Comparison of ENCODE assay signal across 10 mouse cellular contexts in the genomic region with DNA sequence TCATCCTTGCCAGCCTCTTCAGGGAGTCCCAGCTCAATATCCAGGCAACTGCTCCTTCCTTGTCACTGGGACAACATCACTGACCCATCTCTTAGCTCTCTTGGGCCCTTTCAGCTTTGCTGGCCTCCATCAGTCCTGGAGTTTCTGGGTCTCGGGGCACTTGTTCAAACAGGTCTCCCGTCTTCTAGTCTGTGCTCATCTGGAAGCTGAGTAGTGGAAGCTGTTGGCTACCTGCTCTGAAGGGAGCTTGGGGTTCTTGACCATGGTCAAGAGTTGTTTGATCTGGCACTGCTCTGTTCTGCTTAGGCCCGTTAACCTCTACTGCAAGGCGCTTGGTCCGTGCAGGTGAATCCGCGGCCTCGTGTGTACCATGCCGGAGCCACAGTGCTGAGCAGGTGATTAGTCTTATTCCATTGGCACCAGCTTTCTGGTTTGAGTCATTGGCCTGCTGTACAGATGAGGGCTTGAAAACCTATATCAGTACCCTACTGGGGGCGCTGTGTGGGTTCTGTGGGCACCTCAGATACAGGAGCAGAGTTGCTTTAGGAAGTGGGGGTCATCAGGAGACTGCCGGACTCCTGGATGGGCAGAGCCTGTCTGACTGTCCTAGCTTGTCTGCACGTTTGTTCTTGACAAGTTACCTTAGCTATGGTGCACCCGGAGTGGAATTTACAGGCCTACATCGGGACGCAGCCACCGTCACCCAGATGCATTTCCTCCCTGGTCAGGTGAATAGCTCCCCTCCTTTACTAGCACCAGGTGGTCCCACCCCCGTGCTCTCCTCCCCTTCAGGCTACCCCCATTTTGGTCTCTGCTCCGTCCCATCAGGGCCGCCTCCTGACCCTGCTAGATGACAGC. TPM values are rescaled to one million over a fixed set of nuclear protein-coding genes. Genes with fewer than 3 reads are reported as not detected.
DNase-seq lines count a peak whose midpoint lies in the region; ATAC-seq and TF ChIP-seq lines count a peak whose summit lies in the region.
"Had no signal": no experiment of that assay in that cellular context is flagged by ENCODE, and none has a peak within 500 bp of the region (broad histone marks: within the 10 kb centered on the region; RNA-seq: fewer than 3 reads in every experiment).

No protein-coding gene starts in this region.

- no peak overlapping the region for H3K4me2 ChIP-seq in stomach, postnatal 0 days (replicated peaks; ENCODE audit: low read depth)
- H3K4me2 ChIP-seq: liver, embryonic 13.5 days had no signal

- DNase-seq in cerebellum, adult 11-12 months = peak; percentile 39
- peak; percentile 1 to 26 for DNase-seq in kidney, postnatal 25 days
- no peak for DNase-seq in kidney, adult 18-20 months
- DNase-seq in thymus, postnatal 4 days = peak; percentile 7
- DNase-seq in thymus, postnatal 14 days = no peak
- DNase-seq in stomach, postnatal 0 days (ENCODE audit: low spot score) = peak; percentile 13
- no peak for DNase-seq in thymus, postnatal 0 days (ENCODE audit: low spot score)
- DNase-seq: liver, embryonic 13.5 days had no signal

- WGBS in stomach, postnatal 0 days = 90% methylated on average over 19 of the region's 19 CpGs

- no peak for TF ChIP-seq CTCF in stomach, postnatal 0 days (IDR thresholded peaks at IDR 0.05; ENCODE audit: low read depth)

- peaks cover 7% of the 10 kb centered on the region; the same call in 1 of the 2 replicates for H3K4me1 ChIP-seq in stomach, postnatal 0 days (replicated peaks; ENCODE audit: control insufficient read depth, insufficient read depth)

- no peak overlapping the region for H3K27ac ChIP-seq in stomach, postnatal 0 days (replicated peaks)
- H3K27ac ChIP-seq: liver, embryonic 13.5 days had no signal

- no peak overlapping the region for H3K4me3 ChIP-seq in stomach, postnatal 0 days (ENCODE audit: low read depth, low read length)
- H3K4me3 ChIP-seq: liver, embryonic 13.5 days had no signal

- peaks cover 22% of the 10 kb centered on the region for H3K36me3 ChIP-seq in stomach, postnatal 0 days (ENCODE audit: control insufficient read depth, insufficient read depth, low read length)

- no peak for ATAC-seq in cerebellum, adult (ENCODE audit: insufficient number of reproducible peaks, low FRiP score, low TSS enrichment)
- no peak for ATAC-seq in stomach, postnatal 0 days (ENCODE audit: low FRiP score, low TSS enrichment)

- no peaks in the 10 kb centered on the region for H3K27me3 ChIP-seq in stomach, postnatal 0 days (ENCODE audit: control insufficient read depth, insufficient read depth, low read length)
- H3K27me3 ChIP-seq: liver, embryonic 13.5 days had no signal

- peak overlapping the region; percentile 31; the same call in 1 of the 2 replicates for H3K9ac ChIP-seq in stomach, postnatal 0 days (ENCODE audit: low read length)
- H3K9ac ChIP-seq: liver, embryonic 13.5 days had no signal

- no peak for TF ChIP-seq EP300 in stomach, postnatal 0 days (optimal IDR thresholded peaks at IDR 0.05)

- H3K9me3 ChIP-seq in stomach, postnatal 0 days (ENCODE audit: control insufficient read depth, low read length) = no peaks in the 10 kb centered on the region
- H3K9me3 ChIP-seq: liver, embryonic 13.5 days; megakaryocyte, embryonic 14.5 days had no signal

RNA-seq across cellular contexts. Expression of a gene that starts 4.7 kb away (rescaled TPM):
- polyA plus RNA-seq in stomach, postnatal 0 days (2015; fragmentation: Nextera tagmentation; extraction: Ambion mirVana) = 13.6 and 14.4 TPM in 2 replicates
- polyA plus RNA-seq in thymus, postnatal 0 days (2015; fragmentation: Nextera tagmentation; extraction: Ambion mirVana) = 27.0 and 29.0 TPM in 2 replicates

RNA-seq across cellular contexts. Expression of a gene that starts 22.8 kb away (rescaled TPM):
- polyA plus RNA-seq in stomach, postnatal 0 days (2015; fragmentation: Nextera tagmentation; extraction: Ambion mirVana) = 51.1 and 54.1 TPM in 2 replicates
- polyA plus RNA-seq in thymus, postnatal 0 days (2015; fragmentation: Nextera tagmentation; extraction: Ambion mirVana) = 72.6 and 78.7 TPM in 2 replicates

RNA-seq across cellular contexts. Expression of a gene that starts 23.9 kb away (rescaled TPM):
- polyA plus RNA-seq in stomach, postnatal 0 days (2015; fragmentation: Nextera tagmentation; extraction: Ambion mirVana) = 8.5 and 9.8 TPM in 2 replicates
- polyA plus RNA-seq in thymus, postnatal 0 days (2015; fragmentation: Nextera tagmentation; extraction: Ambion mirVana) = 10.3 and 11.0 TPM in 2 replicates

Comparison
In these comparisons a context has a peak if more than half of its experiments do, and no peak if none do; other contexts are left out.
1. DNase-seq: peak in cerebellum, adult 11-12 months (single experiment), kidney, postnatal 25 days (2 of 2), thymus, postnatal 4 days (single experiment) and stomach, postnatal 0 days (single experiment); none in kidney, adult 18-20 months (single experiment), thymus, postnatal 14 days (single experiment) and thymus, postnatal 0 days (single experiment).